Mouse (Mus musculus) G1E (cell line): Measurements from ENCODE around the gene Rsu1. TPM values are rescaled to one million over a fixed set of nuclear protein-coding genes. Genes with fewer than 3 reads are reported as not detected.

Source experiments
- ATAC-seq: 2 replicates; pipeline ENCODE4 v1.8.0; 2016; ENCODE audit warnings: mild to moderate bottlenecking; ENCODE audit not compliant: insufficient number of reproducible peaks, poor library complexity, low FRiP score, severe bottlenecking; ENCODE audit errors: extremely low read depth
- DNase-seq: peaks from one replicate; pipeline ENCODE4 v3.0.0; 2012; ENCODE audit warnings: low spot score
- H3K27me3 ChIP-seq: 2 replicates; pipeline ENCODE4 v1.6.1; 2012; ENCODE audit warnings: mild to moderate bottlenecking, low read length, inconsistent platforms; ENCODE audit not compliant: insufficient read depth
- H3K36me3 ChIP-seq: replicated peaks from 2 replicates; pipeline ENCODE3; 2012; ENCODE audit warnings: mild to moderate bottlenecking, inconsistent platforms
- H3K4me1 ChIP-seq: 2 replicates; pipeline ENCODE4 v1.6.1; 2012; ENCODE audit warnings: low read depth, low read length, inconsistent platforms, mixed read lengths; ENCODE audit not compliant: insufficient read depth
- H3K4me3 ChIP-seq: 2 replicates; pipeline ENCODE4 v1.5.1; 2012; ENCODE audit warnings: low read depth, mild to moderate bottlenecking, inconsistent platforms, low read length, moderate library complexity, mixed read lengths
- H3K9me3 ChIP-seq: replicated peaks from 2 replicates; pipeline ENCODE4 v1.6.1; 2012; ENCODE audit warnings: inconsistent platforms
- CTCF ChIP-seq: IDR thresholded peaks from 2 replicates; pipeline ENCODE4 v1.5.1; 2012; ENCODE audit warnings: low read depth, low read length, inconsistent platforms, mixed read lengths
- GATA1 ChIP-seq: IDR thresholded peaks from 2 replicates; pipeline ENCODE4 v1.6.1; 2012; ENCODE audit warnings: borderline replicate concordance, low read length, inconsistent platforms, mixed read lengths
- GATA2 ChIP-seq: IDR thresholded peaks from 2 replicates; pipeline ENCODE4 v1.6.1; 2012; ENCODE audit warnings: low read depth, low read length, inconsistent platforms, borderline replicate concordance
- POLR2AphosphoS5 ChIP-seq: IDR thresholded peaks from 2 replicates; pipeline ENCODE4 v1.6.1; 2012; ENCODE audit warnings: low read depth, low read length, inconsistent platforms; ENCODE audit not compliant: insufficient replicate concordance
- TAL1 ChIP-seq: conservative IDR thresholded peaks from 2 replicates; pipeline ENCODE4 v1.6.1; 2012; ENCODE audit warnings: low read depth, low read length, inconsistent platforms, mixed read lengths
- polyA plus RNA-seq: library from polyadenylated mRNA; stranded (reverse); fragments of >175 nt; gene quantifications from 2 replicates; pipeline ENCODE4 v1.2.3, GENCODE M21; 2012
- total RNA-seq, 2 experiments: library from RNA; stranded (forward) in 1 of 2; stranded (reverse) in 1 of 2; fragments of 200-1000 nt in 1 of 2; fragments of >200 nt in 1 of 2; fragmentation: Nextera tagmentation in 1 of 2; gene quantifications; 2 replicates each; pipeline ENCODE4 v1.2.3; 2014 to 2017

Rsu1 gene
- total and polyA plus RNA-seq, 3 experiments, result 3.0 to 55.5 (median 54.5) TPM

- no peak for DNase-seq
- TF ChIP-seq CTCF, result no peak
- TF ChIP-seq TAL1, result no peak
- TF ChIP-seq POLR2AphosphoS5, result no peak
- no peak for TF ChIP-seq GATA1
- TF ChIP-seq GATA2, result no peak
- H3K4me3 ChIP-seq, result no peak overlapping the region
- no peaks in the 10 kb centered on the region for H3K27me3 ChIP-seq
- H3K9me3 ChIP-seq, result no peaks in the 10 kb centered on the region
- no peaks in the 10 kb centered on the region for H3K4me1 ChIP-seq
- ATAC-seq, result no peak
- no peaks in the 10 kb centered on the region for H3K36me3 ChIP-seq
These were observed 150.8 kb downstream of the Rsu1 start for GRCm38 (mm10) chr2:13120461-13120860.

GRCm38 (mm10) chr2:13117896-13118295 is 153.3 kb downstream of the Rsu1 start:
- Histone ChIP-seq H3K4me3 (no peak overlapping the region), H3K9me3 (no peaks in the 10 kb centered on the region), H3K36me3 (no peaks in the 10 kb centered on the region), H3K4me1 (no peaks in the 10 kb centered on the region), H3K27me3 (no peaks in the 10 kb centered on the region)
- TF ChIP-seq CTCF (no peak), GATA1 (no peak), POLR2AphosphoS5 (no peak), GATA2 (no peak), TAL1 (no peak)
- DNase-seq (no peak), ATAC-seq (no peak)

GRCm38 (mm10) chr2:13106531-13106930 is 164.7 kb downstream of the Rsu1 start:
- no peaks in the 10 kb centered on the region for H3K4me1 ChIP-seq
- ATAC-seq (no peak), DNase-seq (no peak)
- H3K27me3 ChIP-seq, result no peaks in the 10 kb centered on the region
- no peaks in the 10 kb centered on the region for H3K36me3 ChIP-seq
- no peaks in the 10 kb centered on the region for H3K9me3 ChIP-seq
- TF ChIP-seq CTCF (no peak), POLR2AphosphoS5 (no peak), GATA2 (no peak), GATA1 (no peak), TAL1 (no peak)
- H3K4me3 ChIP-seq, result no peak overlapping the region

- no peak overlapping the region for H3K4me3 ChIP-seq
- TF ChIP-seq POLR2AphosphoS5 (no peak), GATA1 (no peak), GATA2 (no peak), CTCF (no peak), TAL1 (no peak)
- H3K9me3 ChIP-seq, result no peaks in the 10 kb centered on the region
- DNase-seq (no peak), ATAC-seq (no peak)
- H3K36me3 ChIP-seq, result no peaks in the 10 kb centered on the region
- no peaks in the 10 kb centered on the region for H3K4me1 ChIP-seq
- no peaks in the 10 kb centered on the region for H3K27me3 ChIP-seq
These were observed 166.8 kb downstream of the Rsu1 start for GRCm38 (mm10) chr2:13104388-13104787.

GRCm38 (mm10) chr2:13103797-13104200 is 167.4 kb downstream of the Rsu1 start:
- no peak for TF ChIP-seq CTCF
- no peak for TF ChIP-seq POLR2AphosphoS5
- TF ChIP-seq GATA1, result no peak
- TF ChIP-seq GATA2, result no peak
- no peak for TF ChIP-seq TAL1
- no peaks in the 10 kb centered on the region for H3K9me3 ChIP-seq
- H3K4me3 ChIP-seq, result no peak overlapping the region
- H3K4me1 ChIP-seq, result no peaks in the 10 kb centered on the region
- no peak for DNase-seq
- no peaks in the 10 kb centered on the region for H3K36me3 ChIP-seq
- no peak for ATAC-seq
- no peaks in the 10 kb centered on the region for H3K27me3 ChIP-seq

GRCm38 (mm10) chr2:13094045-13094444 is 177.2 kb downstream of the Rsu1 start:
- ATAC-seq, result no peak
- TF ChIP-seq GATA1, result no peak
- TF ChIP-seq GATA2, result no peak
- TF ChIP-seq POLR2AphosphoS5, result no peak
- no peak for TF ChIP-seq CTCF
- TF ChIP-seq TAL1, result no peak
- no peak for DNase-seq
- Histone ChIP-seq H3K4me1 (no peaks in the 10 kb centered on the region), H3K27me3 (no peaks in the 10 kb centered on the region), H3K9me3 (no peaks in the 10 kb centered on the region), H3K36me3 (no peaks in the 10 kb centered on the region), H3K4me3 (no peak overlapping the region)

GRCm38 (mm10) chr2:13093570-13093969 is 177.6 kb downstream of the Rsu1 start:
- H3K36me3 ChIP-seq, result no peaks in the 10 kb centered on the region
- H3K9me3 ChIP-seq, result no peaks in the 10 kb centered on the region
- H3K4me3 ChIP-seq, result no peak overlapping the region
- ATAC-seq, result no peak
- no peaks in the 10 kb centered on the region for H3K27me3 ChIP-seq
- no peak for DNase-seq
- H3K4me1 ChIP-seq, result no peaks in the 10 kb centered on the region
- no peak for TF ChIP-seq TAL1
- TF ChIP-seq GATA1, result no peak
- TF ChIP-seq CTCF, result no peak
- no peak for TF ChIP-seq GATA2
- no peak for TF ChIP-seq POLR2AphosphoS5
